Mouse (Mus musculus) megakaryocyte, embryonic 14.5 days (primary cell): ENCODE measurements at regions not wholly inside any gene's neighbourhood (a gene's known extent, or its start where the extent isn't known, plus 50 kb on each side); places are given as distances from the start of the nearest gene placed in this dataset.

Experiments
- FLI1 ChIP-seq: IDR thresholded peaks from 2 replicates; pipeline ENCODE4 v1.6.1; 2012; ENCODE audit warnings: low read length, inconsistent platforms, mixed read lengths
- GATA1 ChIP-seq: IDR thresholded peaks from 3 replicates; pipeline ENCODE4 v1.6.1; 2012; ENCODE audit warnings: mixed read lengths, low read length, inconsistent platforms, borderline replicate concordance

DNA sequence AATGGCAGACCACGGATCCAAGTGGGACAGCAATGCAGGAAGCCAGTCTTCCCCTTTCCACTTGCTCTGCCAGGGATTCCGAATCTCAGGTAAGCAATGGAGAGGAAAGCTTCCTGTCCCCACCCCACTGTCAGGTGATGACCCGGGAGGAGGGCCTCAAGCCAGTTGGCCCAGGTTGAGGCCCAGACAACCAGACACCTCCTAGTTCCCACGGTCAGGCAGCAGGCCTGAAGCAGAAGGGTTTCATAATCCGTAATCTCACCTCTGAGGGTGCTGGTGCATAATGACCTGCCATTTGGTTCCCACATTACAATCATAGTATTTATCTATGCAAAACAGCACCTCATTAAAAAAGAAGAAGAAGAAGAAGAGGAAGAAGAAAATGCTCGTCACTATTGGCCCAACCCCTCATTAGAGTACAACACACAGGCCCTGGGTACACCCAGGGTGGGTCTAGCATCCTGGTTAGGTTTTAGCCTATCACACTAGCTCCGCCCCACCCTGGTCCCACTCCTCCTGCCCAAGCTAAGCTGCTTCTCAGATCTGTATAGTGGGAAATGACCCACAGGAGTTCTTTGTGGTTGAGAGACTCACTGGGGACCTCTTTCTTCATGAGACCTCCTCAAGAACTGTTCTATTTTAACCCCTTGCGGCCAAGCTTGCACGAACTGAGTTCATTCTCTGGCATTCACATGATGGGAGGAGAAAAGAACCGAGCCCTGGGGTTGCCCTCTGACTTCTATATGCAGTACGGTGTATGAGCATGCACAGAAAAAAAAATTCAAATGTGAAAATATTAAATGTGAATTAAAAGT lies 71.1 kb downstream of the Zfp36l1 start:
- TF ChIP-seq GATA1 (no peak), FLI1 (no peak)
